Mouse (Mus musculus) kidney, postnatal 0 days (tissue): ENCODE results near the gene Elp6. TPM values are rescaled to one million over a fixed set of nuclear protein-coding genes. Genes with fewer than 3 reads are reported as not detected.
A peak's percentile ranks its signal among the peaks of the same experiment; 100 is the strongest.

Experiments used
- ATAC-seq: fragments of 200-750 bp; cut with Nextera tagmentation; replicated peaks from 2 replicates; pipeline ENCODE4 v1.8.0; 2017; ENCODE audit warnings: low read depth, moderate number of reproducible peaks, moderate TSS enrichment, moderate library complexity; ENCODE audit not compliant: low FRiP score
- DNase-seq: peaks from one replicate; pipeline ENCODE4 v3.0.0-alpha.2; 2016; ENCODE audit warnings: low spot score
- H3K27ac ChIP-seq: fragments of 300-500 bp; sonication (generic); 2 replicates; pipeline ENCODE4 v1.5.1; 2014; ENCODE audit warnings: mild to moderate bottlenecking
- H3K27me3 ChIP-seq: fragments of 300-500 bp; sonication (generic); 2 replicates; pipeline ENCODE4 v1.6.1; 2014; ENCODE audit warnings: low read length, mixed read lengths; ENCODE audit not compliant: insufficient read depth
- H3K36me3 ChIP-seq: fragments of 300-500 bp; sonication (generic); 2 replicates; pipeline ENCODE4 v1.6.1; 2014; ENCODE audit warnings: low read length, mixed read lengths; ENCODE audit not compliant: insufficient read depth
- H3K4me1 ChIP-seq: fragments of 300-500 bp; sonication (generic); replicated peaks from 2 replicates; pipeline ENCODE4 v1.6.1; 2014; ENCODE audit warnings: antibody characterized with exemption, low read length, mixed read lengths; ENCODE audit not compliant: insufficient read depth
- H3K4me2 ChIP-seq: fragments of 300-500 bp; sonication (generic); 2 replicates; pipeline ENCODE4 v1.6.1; 2014; ENCODE audit warnings: mild to moderate bottlenecking, low read length, moderate library complexity, mixed read lengths
- H3K4me3 ChIP-seq: fragments of 300-500 bp; sonication (generic); replicated peaks from 2 replicates; pipeline ENCODE4 v1.5.1; 2014; ENCODE audit warnings: low read depth, low read length
- H3K9ac ChIP-seq: fragments of 300-500 bp; sonication (generic); 2 replicates; pipeline ENCODE4 v1.6.1; 2014; ENCODE audit warnings: low read depth, low read length
- H3K9me3 ChIP-seq: fragments of 300-500 bp; sonication (generic); replicated peaks from 2 replicates; pipeline ENCODE4 v1.6.1; 2016; ENCODE audit warnings: low read length, inconsistent platforms, mixed read lengths
- CTCF ChIP-seq: IDR thresholded peaks from 2 replicates; pipeline ENCODE4 v1.5.1; 2016; ENCODE audit warnings: antibody characterized with exemption, low read depth, mild to moderate bottlenecking, moderate library complexity
- WGBS: fragments of 180-500 bp; shearing (Covaris S2); extraction: QIAGEN DNeasy Blood & Tissue Kit; methylation state at CpG from one replicate; pipeline ENCODE4 v1.1.7; 2014; 5-methylcytosine and 5-hydroxymethylcytosine counted together
- polyA plus RNA-seq: library from polyadenylated mRNA; unstranded; fragments of >200 nt; fragmentation: Nextera tagmentation; extraction: Ambion mirVana; gene quantifications from 2 replicates; pipeline ENCODE4 v1.2.1, GENCODE M21; 2015

The Elp6 gene
- polyA plus RNA-seq, 1 experiment from 2014 or later = 15.7 TPM

GRCm38 (mm10) chr9:110268416-110268815 is 36.6 kb upstream of the Elp6 start:
- WGBS = 79% methylated on average over 10 of the region's 10 CpGs
- H3K36me3 ChIP-seq = no peaks in the 10 kb centered on the region
- H3K9ac ChIP-seq = no peak overlapping the region
- no peaks in the 10 kb centered on the region for H3K9me3 ChIP-seq
- H3K27ac ChIP-seq = no peak overlapping the region
- H3K4me2 ChIP-seq = no peak overlapping the region
- no peak overlapping the region for H3K4me3 ChIP-seq
- H3K27me3 ChIP-seq = no peaks in the 10 kb centered on the region
- H3K4me1 ChIP-seq = no peaks in the 10 kb centered on the region
- ATAC-seq = no peak
- no peak for DNase-seq
- no peak for TF ChIP-seq CTCF

- Histone ChIP-seq H3K27me3 (no peaks in the 10 kb centered on the region), H3K9me3 (no peaks in the 10 kb centered on the region), H3K9ac (no peak overlapping the region), H3K36me3 (no peaks in the 10 kb centered on the region), H3K4me2 (no peak overlapping the region), H3K27ac (no peak overlapping the region), H3K4me3 (no peak overlapping the region), H3K4me1 (no peaks in the 10 kb centered on the region)
- TF ChIP-seq CTCF = no peak
- ATAC-seq (no peak), DNase-seq (no peak)
- 91% methylated on average over 3 of the region's 3 CpGs for WGBS
These were observed 32.6 kb upstream of the Elp6 start for GRCm38 (mm10) chr9:110272330-110272729.

GRCm38 (mm10) chr9:110273507-110273906 is 31.5 kb upstream of the Elp6 start:
- Histone ChIP-seq H3K9ac (no peak overlapping the region), H3K4me3 (no peak overlapping the region), H3K27ac (no peak overlapping the region), H3K36me3 (no peaks in the 10 kb centered on the region), H3K4me2 (no peak overlapping the region), H3K4me1 (no peaks in the 10 kb centered on the region), H3K27me3 (no peaks in the 10 kb centered on the region), H3K9me3 (no peaks in the 10 kb centered on the region)
- no peak for ATAC-seq
- no peak for TF ChIP-seq CTCF
- DNase-seq = no peak
- 81% methylated on average over 4 of the region's 4 CpGs for WGBS

GRCm38 (mm10) chr9:110275882-110276281 is 29.1 kb upstream of the Elp6 start:
- H3K27me3 ChIP-seq = no peaks in the 10 kb centered on the region
- H3K9me3 ChIP-seq = no peaks in the 10 kb centered on the region
- TF ChIP-seq CTCF = peak; percentile 40; the same call in 1 of the 2 replicates
- ATAC-seq = no peak
- DNase-seq = peak; percentile 8
- H3K9ac ChIP-seq = no peak overlapping the region
- 55% methylated on average over 5 of the region's 5 CpGs for WGBS
- no peak overlapping the region for H3K27ac ChIP-seq
- H3K4me1 ChIP-seq = no peaks in the 10 kb centered on the region
- no peaks in the 10 kb centered on the region for H3K36me3 ChIP-seq
- no peak overlapping the region for H3K4me3 ChIP-seq
- H3K4me2 ChIP-seq = no peak overlapping the region

GRCm38 (mm10) chr9:110277431-110277881 is 27.5 kb upstream of the Elp6 start:
- H3K36me3 ChIP-seq = no peaks in the 10 kb centered on the region
- H3K9me3 ChIP-seq = no peaks in the 10 kb centered on the region
- DNase-seq = no peak
- no peak overlapping the region for H3K27ac ChIP-seq
- H3K9ac ChIP-seq = no peak overlapping the region
- whole genome bisulfite sequencing = 56% methylated on average over 8 of the region's 8 CpGs
- no peaks in the 10 kb centered on the region for H3K27me3 ChIP-seq
- no peak for TF ChIP-seq CTCF
- no peak overlapping the region for H3K4me2 ChIP-seq
- H3K4me3 ChIP-seq = no peak overlapping the region
- ATAC-seq = no peak
- H3K4me1 ChIP-seq = no peaks in the 10 kb centered on the region

GRCm38 (mm10) chr9:110284075-110284697 is 20.8 kb upstream of the Elp6 start:
- ATAC-seq = no peak

More at GRCm38 (mm10) chr9:110284075-110284697, 20.8 kb upstream of the Elp6 start:
- no peak overlapping the region for H3K27ac ChIP-seq
- no peaks in the 10 kb centered on the region for H3K9me3 ChIP-seq
- H3K36me3 ChIP-seq = no peaks in the 10 kb centered on the region
- TF ChIP-seq CTCF = no peak
- no peaks in the 10 kb centered on the region for H3K4me1 ChIP-seq
- no peak overlapping the region for H3K9ac ChIP-seq
- H3K27me3 ChIP-seq = no peaks in the 10 kb centered on the region
- DNase-seq = no peak
- H3K4me3 ChIP-seq = no peak overlapping the region
- 94% methylated on average over 8 of the region's 10 CpGs for whole genome bisulfite sequencing
- H3K4me2 ChIP-seq = no peak overlapping the region
